Mouse (Mus musculus): ENCODE data around the gene Snhg11. TPM values are rescaled to one million over a fixed set of nuclear protein-coding genes. Genes with fewer than 3 reads are reported as not detected.
"Not testable (repeated sequence)": the region's sequence is repeated elsewhere in the genome, so short reads cannot be mapped to it uniquely, and the experiment has no call there.

Gene Snhg11
- total RNA-seq, 2 experiments from 2014 or later = not detected

GRCm38 (mm10) chr2:158367654-158368053 is 7.8 kb upstream of the Snhg11 start:
- ATAC-seq (replicated peaks; ENCODE audit: low FRiP score, poor library complexity, severe bottlenecking) = no peak

- no peak for ATAC-seq (replicated peaks; ENCODE audit: low FRiP score, poor library complexity, severe bottlenecking)
Measured at GRCm38 (mm10) chr2:158368313-158368712, 7.1 kb upstream of the Snhg11 start.

- no peak for ATAC-seq (replicated peaks; ENCODE audit: low FRiP score, poor library complexity, severe bottlenecking)
Measured at GRCm38 (mm10) chr2:158369474-158370172, 5.8 kb upstream of the Snhg11 start.

- ATAC-seq (replicated peaks; ENCODE audit: low FRiP score, poor library complexity, severe bottlenecking) = no peak
Measured at GRCm38 (mm10) chr2:158370173-158370550, 5.3 kb upstream of the Snhg11 start.

GRCm38 (mm10) chr2:158373061-158373460 is 2.4 kb upstream of the Snhg11 start:
- ATAC-seq (replicated peaks; ENCODE audit: low FRiP score, poor library complexity, severe bottlenecking) = no peak

GRCm38 (mm10) chr2:158373516-158373915 is 1.9 kb upstream of the Snhg11 start:
- no peak for ATAC-seq (replicated peaks; ENCODE audit: low FRiP score, poor library complexity, severe bottlenecking)

- ATAC-seq (replicated peaks; ENCODE audit: low FRiP score, poor library complexity, severe bottlenecking) = no peak
Measured at GRCm38 (mm10) chr2:158376123-158376687, 767 bp downstream of the Snhg11 start.

- ATAC-seq (replicated peaks; ENCODE audit: low FRiP score, poor library complexity, severe bottlenecking) = no peak
Measured at GRCm38 (mm10) chr2:158376798-158377197, 1.4 kb downstream of the Snhg11 start.

GRCm38 (mm10) chr2:158377811-158378210 is 2.4 kb downstream of the Snhg11 start:
- ATAC-seq (replicated peaks; ENCODE audit: low FRiP score, poor library complexity, severe bottlenecking) = no peak

GRCm38 (mm10) chr2:158379354-158380078 is 4.1 kb downstream of the Snhg11 start:
- ATAC-seq (replicated peaks; ENCODE audit: low FRiP score, poor library complexity, severe bottlenecking) = peak; percentile 65; the same call in 1 of the 2 replicates

GRCm38 (mm10) chr2:158386072-158386471 is 10.6 kb downstream of the Snhg11 start:
- ATAC-seq (replicated peaks; ENCODE audit: low FRiP score, poor library complexity, severe bottlenecking) = no peak

- no peak for ATAC-seq (replicated peaks; ENCODE audit: low FRiP score, poor library complexity, severe bottlenecking)
Measured at GRCm38 (mm10) chr2:158389421-158389820, 14.0 kb downstream of the Snhg11 start.

- ATAC-seq (replicated peaks; ENCODE audit: low FRiP score, poor library complexity, severe bottlenecking) = no peak
Measured at GRCm38 (mm10) chr2:158396369-158396768, 20.9 kb downstream of the Snhg11 start.

GRCm38 (mm10) chr2:158397140-158397539 is 21.7 kb downstream of the Snhg11 start:
- not testable (repeated sequence) for ATAC-seq (replicated peaks; ENCODE audit: low FRiP score, poor library complexity, severe bottlenecking)

GRCm38 (mm10) chr2:158402915-158403314 is 27.5 kb downstream of the Snhg11 start:
- no peak for ATAC-seq (replicated peaks; ENCODE audit: low FRiP score, poor library complexity, severe bottlenecking)

- ATAC-seq (replicated peaks; ENCODE audit: low FRiP score, poor library complexity, severe bottlenecking) = no peak
Measured at GRCm38 (mm10) chr2:158408997-158409594, 33.7 kb downstream of the Snhg11 start.

GRCm38 (mm10) chr2:158409595-158410021 is 34.2 kb downstream of the Snhg11 start, which contains the start of gene Ralgapb:
Gene Ralgapb, plus strand, starts transcription at chr2:158409848.
- ATAC-seq (replicated peaks; ENCODE audit: low FRiP score, poor library complexity, severe bottlenecking) = peak; percentile 95

GRCm38 (mm10) chr2:158410022-158411014 is 34.9 kb downstream of the Snhg11 start:
- ATAC-seq (replicated peaks; ENCODE audit: low FRiP score, poor library complexity, severe bottlenecking) = peak; percentile 56

- no peak for ATAC-seq (replicated peaks; ENCODE audit: low FRiP score, poor library complexity, severe bottlenecking)
Measured at GRCm38 (mm10) chr2:158413240-158413639, 37.8 kb downstream of the Snhg11 start.

Measured in erythroid progenitor cell, adult 5-6 weeks (primary cell).